In the genomic region with DNA sequence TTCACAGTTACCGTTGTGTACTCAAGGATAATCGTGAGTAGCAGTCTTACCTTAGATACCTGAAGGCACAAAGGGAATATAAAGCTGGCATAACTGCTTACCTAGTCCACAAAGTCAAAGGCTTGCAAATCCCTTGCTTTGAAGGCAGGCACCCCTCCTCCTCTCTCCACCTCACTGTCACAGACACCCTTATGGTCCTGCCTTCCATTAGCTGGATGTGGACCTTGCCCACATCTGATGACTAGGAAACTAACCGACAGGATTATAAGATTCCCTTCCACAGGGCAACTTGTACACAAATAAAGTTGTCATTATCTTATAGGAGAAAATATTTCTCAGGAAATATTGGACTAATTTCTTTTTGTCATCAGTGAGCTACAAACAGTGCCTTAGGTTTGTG, we compare ENCODE assay signal across 15 mouse cellular contexts.
"Had no signal": no experiment of that assay in that cellular context is flagged by ENCODE, and none has a peak within 500 bp of the region (broad histone marks: within the 10 kb centered on the region; RNA-seq: fewer than 3 reads in every experiment).

No protein-coding gene starts in this region.

- DNase-seq: retina, postnatal 1 day; right cerebral cortex, adult 18-20 months; right cerebral cortex, postnatal 14 days; right cerebral cortex, postnatal 25 days; right cerebral cortex, postnatal 4 days; spleen, adult 18-20 months; thymus, adult 18-20 months; thymus, adult 2 months; thymus, postnatal 14 days; thymus, postnatal 25 days; thymus, postnatal 36 days; thymus, postnatal 4 days had no signal

- H3K4me1 ChIP-seq: stomach, embryonic 15.5 days had no signal

- H3K9me3 ChIP-seq: neural tube, embryonic 15.5 days; stomach, embryonic 15.5 days had no signal

- H3K27ac ChIP-seq: neural tube, embryonic 15.5 days; stomach, embryonic 15.5 days; stomach, postnatal 0 days had no signal

- H3K9ac ChIP-seq: neural tube, embryonic 15.5 days; stomach, embryonic 15.5 days had no signal

- H3K4me3 ChIP-seq: neural tube, embryonic 15.5 days; stomach, embryonic 15.5 days had no signal

- H3K27me3 ChIP-seq: neural tube, embryonic 15.5 days; stomach, embryonic 15.5 days had no signal

- H3K36me3 ChIP-seq: neural tube, embryonic 15.5 days; stomach, embryonic 15.5 days had no signal

- H3K4me2 ChIP-seq: neural tube, embryonic 15.5 days; stomach, embryonic 15.5 days had no signal
